Mouse (Mus musculus) embryo, embryonic 9.5 days (tissue): ENCODE results near the gene Dmbx1.

Experiments used
- DNase-seq: peaks from one replicate; pipeline ENCODE4 v3.0.0-alpha.2; 2017; ENCODE audit errors: extremely low spot score

Dmbx1 gene

DNA sequence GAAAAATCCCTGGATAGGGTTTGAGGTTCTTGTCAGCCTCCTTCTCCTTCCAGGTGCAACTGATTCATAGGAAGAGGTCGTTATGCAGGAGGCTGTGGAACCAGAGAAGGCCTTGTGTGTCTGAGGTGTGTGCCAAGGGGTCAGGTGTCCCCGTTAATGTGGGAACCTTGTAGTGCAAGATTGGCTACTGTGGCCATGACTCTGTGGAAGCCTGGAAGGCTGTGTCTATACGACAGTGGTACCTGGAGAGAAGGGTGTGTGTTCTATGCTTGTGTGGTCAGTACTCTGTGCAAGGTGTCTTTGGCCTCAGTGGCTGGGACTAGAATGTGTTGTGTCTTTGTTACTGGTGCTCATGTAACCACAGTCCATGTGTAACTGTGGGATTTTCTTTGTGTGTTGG lies 955 bp upstream of the Dmbx1 start:
- no peak for DNase-seq

- peak; percentile 64 for DNase-seq
These were observed 1.2 kb downstream of the Dmbx1 start for GRCm38 (mm10) chr4:115938276-115939160.

DNA sequence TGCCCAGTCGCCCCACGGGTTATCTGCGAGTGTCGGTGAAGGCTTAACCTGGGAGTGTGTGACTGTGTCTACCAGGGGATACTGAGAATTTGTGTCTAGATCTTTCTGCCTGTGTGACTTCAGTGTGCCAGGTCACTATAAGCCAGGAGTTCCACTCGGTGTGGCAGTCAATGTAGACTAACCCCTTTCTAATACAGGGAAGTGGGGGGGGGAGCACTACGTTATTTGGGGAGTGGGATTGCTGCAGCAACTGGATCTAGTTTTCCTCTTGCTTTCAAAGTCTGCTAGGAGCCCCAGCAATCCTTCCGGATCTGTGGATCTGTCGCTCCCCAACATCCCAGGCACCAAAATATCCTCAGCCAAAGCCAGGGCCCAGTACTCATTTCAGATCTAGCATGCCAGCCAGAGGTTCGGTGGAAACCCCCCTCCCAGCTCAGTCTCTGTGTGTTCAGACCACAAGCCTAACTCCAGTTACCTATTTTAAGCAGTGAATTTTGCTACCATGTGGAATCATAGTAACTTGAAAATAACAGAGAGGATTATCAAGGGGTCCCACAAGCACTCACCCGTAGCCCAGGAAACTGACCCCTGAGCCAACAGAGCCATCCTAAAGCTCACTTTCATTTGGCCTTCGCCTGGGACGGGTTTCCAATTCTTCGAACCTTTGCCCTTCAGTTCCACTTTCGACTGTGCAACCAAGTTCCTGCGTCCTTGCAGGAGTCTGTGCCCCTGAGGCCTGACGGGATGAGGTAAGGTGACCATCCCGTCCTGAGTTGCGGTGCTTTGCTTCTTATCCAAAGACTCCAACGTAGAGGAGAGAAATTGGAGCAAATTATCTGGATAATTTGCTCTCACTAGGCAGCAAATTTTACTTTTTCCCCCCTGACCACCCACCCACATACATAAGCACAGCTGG lies 2.4 kb downstream of the Dmbx1 start:
- no peak for DNase-seq

GRCm38 (mm10) chr4:115936646-115937045 lies 3.1 kb downstream of the Dmbx1 start:
- no peak for DNase-seq

DNA sequence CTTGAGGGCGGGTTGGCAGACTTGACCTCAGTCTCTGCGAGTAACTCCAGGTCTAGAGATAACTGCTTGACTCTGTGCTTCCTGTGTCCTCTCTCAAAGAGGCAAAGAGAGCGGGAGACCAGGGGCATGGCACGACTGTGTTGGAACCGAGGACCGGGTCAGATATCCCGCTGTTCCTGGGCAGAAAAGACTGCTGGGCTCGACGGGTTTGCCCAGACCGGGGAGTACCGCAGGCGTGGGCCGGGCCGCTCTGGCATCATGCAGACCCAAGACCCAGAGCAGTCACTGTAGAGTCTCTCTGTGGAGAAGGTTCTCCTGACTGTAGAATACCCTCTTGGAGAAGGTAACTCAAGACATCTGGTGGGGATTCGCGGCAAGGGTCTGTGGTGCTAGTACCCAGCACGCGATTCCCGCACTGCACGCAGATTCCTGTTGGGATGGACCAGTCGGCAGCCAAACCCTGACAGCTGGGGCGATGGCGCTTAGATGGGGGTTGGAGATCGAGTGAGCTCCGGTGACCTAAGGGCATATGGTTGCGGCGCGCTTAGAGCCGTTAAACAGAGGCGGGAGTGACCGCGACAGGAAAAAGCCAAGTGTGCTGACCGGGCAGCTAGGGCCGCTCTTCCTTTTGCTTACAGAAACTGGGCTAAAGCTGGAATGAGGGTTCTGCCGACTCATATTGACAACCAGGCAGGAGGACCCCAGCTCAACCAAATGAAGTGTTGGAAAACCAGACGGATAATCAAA lies 3.7 kb downstream of the Dmbx1 start:
- DNase-seq: no peak

- no peak for DNase-seq
These were observed 8.1 kb downstream of the Dmbx1 start for GRCm38 (mm10) chr4:115931556-115932088.

- DNase-seq: no peak
These were observed 12.1 kb downstream of the Dmbx1 start for GRCm38 (mm10) chr4:115927637-115928036.

GRCm38 (mm10) chr4:115923262-115923880 lies 16.4 kb downstream of the Dmbx1 start:
- no peak for DNase-seq

DNA sequence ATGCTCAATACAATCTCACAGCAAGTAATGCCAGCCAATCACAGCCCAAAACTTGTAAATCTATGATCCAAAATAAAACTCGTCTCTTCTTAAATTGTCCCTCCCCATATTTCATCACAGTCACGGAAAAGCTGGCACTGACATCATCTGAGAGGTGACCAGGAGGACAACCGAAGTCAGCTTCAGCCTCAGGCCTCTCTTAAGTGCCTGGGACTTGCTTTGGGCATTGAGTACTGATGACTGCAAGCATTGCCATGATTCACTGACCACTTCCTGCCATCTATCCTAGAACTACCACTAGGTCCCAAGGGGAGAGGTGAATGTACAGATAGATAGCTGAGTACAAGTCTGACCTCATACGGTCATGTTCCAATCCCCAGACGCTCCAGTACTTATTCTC lies 17.0 kb downstream of the Dmbx1 start:
- no peak for DNase-seq

DNA sequence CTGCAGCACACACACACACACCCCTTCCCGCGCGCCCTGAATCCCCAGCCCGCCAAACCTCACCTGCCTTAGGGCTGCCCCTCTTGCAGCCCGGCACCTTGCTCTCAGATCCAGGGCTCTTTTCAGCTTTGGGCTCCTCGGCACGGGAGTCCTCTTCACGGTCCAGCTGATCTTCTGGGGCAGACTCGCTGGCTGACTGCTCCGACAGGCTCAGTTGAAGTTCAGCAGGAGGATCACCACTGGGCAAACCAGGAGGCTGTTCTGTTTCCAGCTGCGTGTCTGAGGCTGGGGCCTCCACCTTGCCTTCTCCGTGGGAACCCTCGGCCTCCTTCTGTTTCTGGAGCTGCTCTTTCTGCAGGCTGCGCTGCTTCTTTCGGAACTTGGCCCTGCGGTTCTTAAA lies 19.8 kb downstream of the Dmbx1 start:
- no peak for DNase-seq

- DNase-seq: peak; percentile 47
These were observed 28.1 kb downstream of the Dmbx1 start for GRCm38 (mm10) chr4:115911586-115911985.

DNA sequence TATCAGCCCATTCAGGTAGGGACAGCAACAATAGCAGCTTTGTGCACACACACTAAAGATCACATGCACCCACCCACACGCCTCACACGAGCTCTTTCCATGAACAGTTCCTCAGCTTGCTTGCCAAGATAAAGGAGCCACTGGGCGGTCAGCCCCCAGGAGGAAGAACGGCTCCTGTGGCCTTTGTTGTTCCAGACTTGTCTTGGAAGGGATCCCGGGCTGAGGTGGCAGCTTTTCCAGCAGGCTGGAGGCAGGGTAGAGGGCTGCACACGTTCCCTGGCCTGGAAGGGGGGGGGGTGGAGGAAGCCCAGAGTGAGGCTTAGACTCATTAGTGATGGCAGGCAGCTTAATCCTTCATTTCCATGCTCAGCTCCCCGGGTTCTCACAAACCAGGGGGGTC lies 31.1 kb downstream of the Dmbx1 start:
- DNase-seq: no peak

GRCm38 (mm10) chr4:115907994-115908393 lies 31.7 kb downstream of the Dmbx1 start:
- no peak for DNase-seq

DNA sequence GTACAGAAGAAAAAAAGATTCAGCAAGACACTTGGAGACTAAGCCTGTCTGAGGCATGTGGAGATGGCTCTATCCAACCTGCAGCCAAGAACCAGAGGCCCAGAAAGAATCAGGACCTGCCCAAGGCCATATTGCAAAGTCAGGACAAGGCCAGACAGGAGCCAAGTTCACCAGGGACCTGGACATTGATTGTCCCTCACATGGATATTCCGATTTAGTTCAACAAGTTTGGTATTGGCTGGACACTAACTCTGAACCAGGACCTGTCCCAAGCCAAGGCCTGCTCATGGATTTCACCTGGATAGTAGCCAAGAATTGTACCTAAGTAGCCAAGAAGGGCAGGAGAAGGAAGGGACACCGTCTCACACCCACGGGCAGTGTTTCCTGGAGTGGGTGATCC lies 32.9 kb downstream of the Dmbx1 start:
- no peak for DNase-seq

GRCm38 (mm10) chr4:115905701-115906100 lies 34.0 kb downstream of the Dmbx1 start:
- peak; percentile 55 for DNase-seq

GRCm38 (mm10) chr4:115904375-115904774 lies 35.4 kb downstream of the Dmbx1 start:
- peak; percentile 47 for DNase-seq

GRCm38 (mm10) chr4:115902816-115903215 lies 36.9 kb downstream of the Dmbx1 start:
- peak; percentile 78 for DNase-seq

DNA sequence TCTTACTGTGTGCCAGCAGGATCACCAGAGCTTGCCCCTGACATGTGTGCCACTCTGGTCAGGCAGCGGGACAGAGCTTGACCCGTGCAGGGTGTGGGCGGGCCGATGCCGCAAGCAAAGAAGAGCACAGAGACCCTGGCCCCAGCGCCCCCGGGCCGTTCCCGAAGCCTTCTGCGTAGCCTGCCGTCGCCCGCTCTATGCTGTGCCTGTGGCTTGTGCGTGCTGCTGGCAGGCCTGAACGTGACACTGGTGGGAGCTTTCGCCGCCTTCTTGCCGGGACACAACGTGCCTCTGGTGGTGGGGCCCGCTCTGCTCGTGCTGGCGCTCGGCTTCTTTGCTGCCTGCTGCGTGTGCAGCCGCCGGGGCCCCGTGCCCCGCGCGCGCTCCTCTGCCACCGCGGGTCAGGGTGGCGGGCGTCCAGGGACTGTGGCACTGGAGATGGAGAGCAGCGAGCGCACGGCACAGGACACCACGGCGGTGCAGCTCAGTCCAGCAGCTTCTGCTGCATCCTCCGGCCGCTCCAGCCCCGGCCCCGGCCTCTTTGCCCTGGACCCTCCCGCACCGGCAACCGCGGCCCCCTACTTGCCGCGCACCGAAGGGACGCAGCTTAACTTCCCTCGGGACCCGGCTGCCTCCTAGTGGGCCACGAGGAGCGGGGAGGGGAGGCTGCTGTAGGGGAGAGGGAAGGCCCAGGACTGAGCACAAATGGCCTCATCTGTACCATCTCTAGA lies 41.7 kb downstream of the Dmbx1 start:
- peak; percentile 66 for DNase-seq

DNA sequence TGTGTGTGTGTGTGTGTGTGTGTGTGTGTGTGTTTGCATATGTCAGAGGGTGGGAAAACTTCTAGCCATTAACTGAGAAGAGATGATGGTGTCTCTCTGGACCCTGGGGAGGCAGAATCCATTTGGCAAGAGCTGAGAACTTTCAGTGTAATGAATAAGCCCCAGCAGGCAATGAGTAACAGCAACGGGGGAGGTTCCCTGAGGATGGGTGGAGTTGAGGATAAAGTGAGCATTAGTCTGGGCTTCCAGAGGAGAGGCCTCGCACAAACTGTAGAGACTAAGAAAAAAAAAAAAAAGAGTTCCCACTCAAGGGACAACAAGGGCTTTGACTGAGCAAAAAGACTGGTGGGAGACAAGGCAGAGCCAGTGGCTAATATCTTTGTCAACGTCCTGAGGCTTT lies 45.4 kb downstream of the Dmbx1 start:
- DNase-seq: no peak

DNA sequence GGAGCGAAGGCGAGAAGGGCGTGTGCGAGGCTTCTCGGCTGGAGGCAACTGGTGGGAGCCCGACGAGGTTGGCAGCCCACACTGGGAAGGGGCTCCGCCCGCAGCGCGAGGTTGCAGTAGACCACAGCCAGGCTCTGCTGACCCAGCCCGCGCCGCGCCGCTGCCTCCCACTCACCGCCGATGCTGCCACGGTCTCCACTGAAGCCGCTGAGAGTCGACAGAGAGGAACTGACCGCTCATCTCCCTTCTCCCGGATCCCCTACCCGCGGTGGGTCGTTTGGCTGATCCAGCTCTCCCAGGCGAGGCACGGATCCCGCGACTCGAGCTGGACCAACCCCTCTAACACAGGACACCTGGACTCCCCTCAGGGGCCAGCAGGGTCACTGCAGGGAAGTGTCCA lies 49.2 kb downstream of the Dmbx1 start, which contains the start of gene 6430628N08Rik:
Gene 6430628N08Rik, plus strand, starts transcription at position 113 of the 400 bp plus-strand sequence.
- DNase-seq: peak; percentile 35
